Mouse (Mus musculus): ENCODE results near the gene Gm4869. TPM values are rescaled to one million over a fixed set of nuclear protein-coding genes. Genes with fewer than 3 reads are reported as not detected.
A peak's percentile ranks its signal among the peaks of the same experiment; 100 is the strongest.

Gm4869 gene
- polyA plus RNA-seq, 1 experiment from 2014 or later: not detected

DNA sequence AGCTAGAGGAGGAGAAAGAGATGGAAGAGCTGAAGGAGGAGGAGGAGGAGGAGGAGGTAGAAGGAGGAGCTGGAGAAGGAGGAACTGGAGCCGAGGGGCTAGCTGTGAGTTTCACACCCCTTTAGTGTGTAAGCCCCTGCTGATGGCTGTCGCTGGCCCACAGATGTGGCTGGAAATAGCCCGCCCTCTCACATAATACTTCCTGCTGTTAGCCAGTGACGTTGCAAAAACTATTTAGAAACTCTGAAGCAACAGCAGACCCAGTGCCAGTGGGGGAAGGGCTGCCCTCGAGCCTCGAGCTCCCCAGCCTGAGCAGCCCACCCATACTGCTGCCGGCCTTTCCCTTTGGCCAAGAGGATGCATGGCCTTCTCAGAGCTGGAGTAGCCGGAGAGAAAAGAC lies 63.2 kb downstream of the Gm4869 start:
- no peaks in the 10 kb centered on the region for H3K9me3 ChIP-seq
- 30% methylated on average over 8 of the region's 8 CpGs for WGBS
- H3K9ac ChIP-seq: no peak overlapping the region; the same call in 1 of the 2 replicates
- H3K4me1 ChIP-seq: peaks cover 53% of the 10 kb centered on the region
- H3K27me3 ChIP-seq: no peaks in the 10 kb centered on the region
- H3K4me2 ChIP-seq: peak overlapping the region; percentile 28; the same call in 1 of the 2 replicates
- no peak overlapping the region for H3K4me3 ChIP-seq
- ATAC-seq (ENCODE audit: insufficient number of reproducible peaks, insufficient read depth, low FRiP score, low TSS enrichment, low read depth): no peak
- H3K27ac ChIP-seq: peak overlapping the region; percentile 9
- H3K36me3 ChIP-seq: peaks cover 8% of the 10 kb centered on the region; the same call in 1 of the 2 replicates

GRCm38 (mm10) chr5:140509204-140509603 lies 63.8 kb downstream of the Gm4869 start:
- WGBS: 65% methylated on average over 9 of the region's 9 CpGs
- no peak overlapping the region for H3K4me3 ChIP-seq
- ATAC-seq (ENCODE audit: insufficient number of reproducible peaks, insufficient read depth, low FRiP score, low TSS enrichment, low read depth): no peak
- H3K27ac ChIP-seq: peak overlapping the region; percentile 9
- peaks cover 8% of the 10 kb centered on the region; the same call in 1 of the 2 replicates for H3K36me3 ChIP-seq
- H3K4me2 ChIP-seq: no peak overlapping the region
- H3K9me3 ChIP-seq: no peaks in the 10 kb centered on the region
- no peaks in the 10 kb centered on the region for H3K27me3 ChIP-seq
- H3K9ac ChIP-seq: no peak overlapping the region; the same call in 1 of the 2 replicates
- H3K4me1 ChIP-seq: peaks cover 57% of the 10 kb centered on the region

GRCm38 (mm10) chr5:140510012-140511000 lies 64.9 kb downstream of the Gm4869 start:
- no peak overlapping the region for H3K27ac ChIP-seq
- no peaks in the 10 kb centered on the region for H3K9me3 ChIP-seq
- H3K4me2 ChIP-seq: no peak overlapping the region
- WGBS: 58% methylated on average over 27 of the region's 27 CpGs
- H3K9ac ChIP-seq: 0 out of 2 replicates have a peak overlapping the region, but pooled peaks have one; percentile 36
- H3K27me3 ChIP-seq: no peaks in the 10 kb centered on the region
- H3K36me3 ChIP-seq: peaks cover 8% of the 10 kb centered on the region; the same call in 1 of the 2 replicates
- no peak overlapping the region for H3K4me3 ChIP-seq
- H3K4me1 ChIP-seq: peaks cover 62% of the 10 kb centered on the region
- ATAC-seq (ENCODE audit: insufficient number of reproducible peaks, insufficient read depth, low FRiP score, low TSS enrichment, low read depth): no peak

GRCm38 (mm10) chr5:140513921-140514320 lies 68.5 kb downstream of the Gm4869 start:
- no peak overlapping the region for H3K9ac ChIP-seq
- no peaks in the 10 kb centered on the region for H3K9me3 ChIP-seq
- no peak overlapping the region for H3K4me3 ChIP-seq
- ATAC-seq (ENCODE audit: insufficient number of reproducible peaks, insufficient read depth, low FRiP score, low TSS enrichment, low read depth): no peak
- H3K4me2 ChIP-seq: no peak overlapping the region
- H3K4me1 ChIP-seq: peaks cover 54% of the 10 kb centered on the region
- peak overlapping the region; percentile 61 for H3K27ac ChIP-seq
- peaks cover 8% of the 10 kb centered on the region; the same call in 1 of the 2 replicates for H3K36me3 ChIP-seq
- WGBS: 74% methylated on average over 8 of the region's 8 CpGs
- no peaks in the 10 kb centered on the region for H3K27me3 ChIP-seq

DNA sequence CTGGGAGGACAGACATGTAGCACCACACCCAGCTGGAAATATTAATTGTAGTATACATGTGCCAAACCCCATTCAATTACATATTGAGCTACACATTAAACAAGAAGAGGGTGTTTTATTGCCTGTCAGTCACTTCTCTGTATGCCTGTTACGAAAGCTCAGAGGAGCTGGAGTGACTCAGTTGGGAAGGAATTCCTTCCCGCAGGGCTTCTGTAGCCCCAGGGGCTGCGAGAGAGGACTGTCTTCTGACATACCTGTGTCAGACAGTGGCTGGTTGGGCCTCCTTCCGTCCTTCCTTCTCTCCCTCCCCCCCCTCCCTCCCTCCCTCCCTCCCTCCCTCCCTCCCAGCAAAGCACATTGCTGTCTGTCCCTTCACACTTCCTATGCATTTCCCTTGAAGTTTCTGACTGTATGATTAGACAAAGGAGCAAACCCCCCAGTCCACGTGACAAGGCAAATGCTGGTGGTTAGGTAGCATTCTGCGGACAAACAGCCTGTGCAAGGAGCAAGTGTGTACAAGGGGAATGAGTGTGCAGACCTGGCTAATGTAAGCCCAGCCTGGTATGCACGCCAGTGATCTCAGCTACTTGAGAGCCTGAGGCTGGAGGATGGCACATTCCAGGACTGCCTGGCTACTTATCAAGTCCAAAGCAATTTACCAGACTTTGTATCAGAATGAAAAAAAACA lies 69.5 kb downstream of the Gm4869 start:
- H3K4me1 ChIP-seq: peaks cover 48% of the 10 kb centered on the region
- no peak overlapping the region for H3K4me3 ChIP-seq
- H3K4me2 ChIP-seq: no peak overlapping the region
- H3K9me3 ChIP-seq: no peaks in the 10 kb centered on the region
- H3K9ac ChIP-seq: no peak overlapping the region
- no peaks in the 10 kb centered on the region for H3K27me3 ChIP-seq
- ATAC-seq (ENCODE audit: insufficient number of reproducible peaks, insufficient read depth, low FRiP score, low TSS enrichment, low read depth): 0 out of 2 replicates have a peak, but pooled peaks have one; percentile 58
- WGBS: 23% methylated on average over 7 of the region's 7 CpGs
- H3K27ac ChIP-seq: peak overlapping the region; percentile 61
- H3K36me3 ChIP-seq: peaks cover 9% of the 10 kb centered on the region; the same call in 1 of the 2 replicates

- Histone ChIP-seq H3K27ac (peak overlapping the region; percentile 57; the same call in 1 of the 2 replicates), H3K4me1 (peaks cover 46% of the 10 kb centered on the region), H3K27me3 (no peaks in the 10 kb centered on the region), H3K36me3 (peaks cover 9% of the 10 kb centered on the region; the same call in 1 of the 2 replicates), H3K9ac (no peak overlapping the region), H3K4me3 (no peak overlapping the region), H3K4me2 (no peak overlapping the region), H3K9me3 (no peaks in the 10 kb centered on the region)
- ATAC-seq (ENCODE audit: insufficient number of reproducible peaks, insufficient read depth, low FRiP score, low TSS enrichment, low read depth): no peak
- 87% methylated on average over 21 of the region's 21 CpGs for WGBS
Measured at GRCm38 (mm10) chr5:140517159-140517920, 71.9 kb downstream of the Gm4869 start.

- Histone ChIP-seq H3K4me1 (peaks cover 46% of the 10 kb centered on the region), H3K27ac (peak overlapping the region; percentile 57; the same call in 1 of the 2 replicates), H3K27me3 (no peaks in the 10 kb centered on the region), H3K4me3 (no peak overlapping the region), H3K36me3 (peaks cover 12% of the 10 kb centered on the region; the same call in 1 of the 2 replicates), H3K4me2 (no peak overlapping the region), H3K9ac (no peak overlapping the region), H3K9me3 (no peaks in the 10 kb centered on the region)
- WGBS: 81% methylated on average over 4 of the region's 4 CpGs
- no peak for ATAC-seq (ENCODE audit: insufficient number of reproducible peaks, insufficient read depth, low FRiP score, low TSS enrichment, low read depth)
Measured at GRCm38 (mm10) chr5:140517921-140518230, 72.4 kb downstream of the Gm4869 start.

DNA sequence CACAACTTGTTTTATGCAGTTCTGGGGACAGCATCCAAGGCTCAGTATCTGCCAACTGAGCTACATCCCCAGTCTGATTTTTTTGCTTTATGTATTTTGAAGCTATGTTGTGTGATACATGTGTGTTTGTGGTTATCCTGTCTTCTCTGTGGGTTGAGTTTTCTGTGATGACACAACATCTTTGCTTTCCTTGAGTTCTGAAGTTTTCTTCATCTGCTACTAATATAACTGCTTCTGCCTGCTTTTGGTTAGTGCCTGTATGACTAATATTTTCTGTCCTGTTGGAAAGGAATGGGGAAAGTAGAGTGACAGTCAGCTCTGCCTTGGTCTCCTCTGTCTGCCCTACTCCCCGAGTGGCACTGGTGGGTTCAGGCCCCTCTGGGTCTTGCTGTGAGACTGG lies 75.8 kb downstream of the Gm4869 start:
- Histone ChIP-seq H3K4me1 (peaks cover 26% of the 10 kb centered on the region), H3K36me3 (peaks cover 45% of the 10 kb centered on the region), H3K27me3 (no peaks in the 10 kb centered on the region), H3K27ac (peak overlapping the region; percentile 71), H3K4me3 (no peak overlapping the region), H3K4me2 (no peak overlapping the region), H3K9ac (no peak overlapping the region), H3K9me3 (0 out of 2 replicates have a peak, but pooled peaks cover 3% of the 10 kb centered on the region)
- no peak for ATAC-seq (ENCODE audit: insufficient number of reproducible peaks, insufficient read depth, low FRiP score, low TSS enrichment, low read depth)
- WGBS: 61% methylated on average over 1 of the region's 1 CpGs

DNA sequence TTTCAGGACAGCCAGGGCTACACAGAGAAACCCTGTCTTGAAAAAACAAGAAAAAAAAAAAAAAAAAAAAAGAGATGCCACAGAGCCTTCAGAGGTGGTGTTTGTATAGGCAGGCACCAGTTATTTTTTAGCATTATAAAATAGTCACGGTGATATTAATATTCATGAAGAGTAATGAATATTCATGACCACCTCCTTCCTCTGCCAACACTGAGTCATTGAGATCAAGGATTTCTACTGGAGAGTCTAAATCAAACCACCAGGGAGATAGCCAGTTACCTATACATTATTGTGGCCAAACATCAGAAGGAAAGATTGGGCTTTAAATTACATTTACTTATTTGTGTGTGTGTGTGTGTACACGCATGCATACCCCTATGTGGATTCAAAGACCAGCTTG lies 81.3 kb downstream of the Gm4869 start:
- 0 out of 2 replicates have a peak, but pooled peaks cover 3% of the 10 kb centered on the region for H3K9me3 ChIP-seq
- 0 out of 2 replicates have a peak, but pooled peaks cover 2% of the 10 kb centered on the region for H3K4me1 ChIP-seq
- no peaks in the 10 kb centered on the region for H3K27me3 ChIP-seq
- 85% methylated on average over 2 of the region's 2 CpGs for WGBS
- no peak for ATAC-seq (ENCODE audit: insufficient number of reproducible peaks, insufficient read depth, low FRiP score, low TSS enrichment, low read depth)
- H3K36me3 ChIP-seq: peaks cover 62% of the 10 kb centered on the region
- H3K4me2 ChIP-seq: no peak overlapping the region
- no peak overlapping the region for H3K4me3 ChIP-seq
- no peak overlapping the region for H3K9ac ChIP-seq
- no peak overlapping the region for H3K27ac ChIP-seq

GRCm38 (mm10) chr5:140538111-140538683 lies 92.8 kb downstream of the Gm4869 start:
- Histone ChIP-seq H3K9me3 (peaks cover 2% of the 10 kb centered on the region; the same call in 1 of the 2 replicates), H3K27me3 (no peaks in the 10 kb centered on the region), H3K4me2 (no peak overlapping the region), H3K4me1 (peaks cover 7% of the 10 kb centered on the region), H3K4me3 (no peak overlapping the region), H3K27ac (no peak overlapping the region), H3K36me3 (no peaks in the 10 kb centered on the region), H3K9ac (no peak overlapping the region)
- WGBS: 43% methylated on average over 13 of the region's 13 CpGs
- ATAC-seq (ENCODE audit: insufficient number of reproducible peaks, insufficient read depth, low FRiP score, low TSS enrichment, low read depth): no peak
